Mouse (Mus musculus) kidney, postnatal 36 days (tissue): ENCODE data around the gene Slc1a1.

Experiments used
- DNase-seq, 2 experiments: peaks; one replicate each; pipeline ENCODE4 v3.0.0; 2021 to 2022; ENCODE audit warnings: mixed read lengths in 2 of 2

The Slc1a1 gene

GRCm38 (mm10) chr19:28834798-28835499 lies at the start of gene Slc1a1:
Gene Slc1a1 (plus strand): TSS chr19:28835049.
- peak; percentile 70 to 89 for DNase-seq

DNA sequence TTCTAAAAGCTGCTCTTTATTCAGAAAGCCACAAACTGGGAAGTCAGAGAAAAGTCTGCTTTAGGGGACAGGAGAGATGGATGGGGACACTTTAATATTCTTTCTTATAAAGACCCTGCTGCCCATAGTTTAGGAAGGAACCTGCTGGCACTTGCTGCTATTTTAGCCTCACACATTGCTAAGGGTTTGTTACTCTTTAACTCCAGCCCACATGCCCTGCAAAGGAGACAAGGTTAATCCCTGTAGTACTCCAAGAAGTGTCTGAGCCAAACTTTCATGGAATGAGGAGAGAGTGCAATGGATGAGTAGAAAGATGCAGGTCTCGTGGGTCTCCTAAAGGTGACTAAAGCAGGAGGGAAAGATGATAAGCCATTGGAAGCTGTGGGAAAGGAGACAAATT lies 44.7 kb upstream of the Slc1a1 start:
- peak; percentile 34 to 66 for DNase-seq

- DNase-seq: no peak
These were observed 41.5 kb upstream of the Slc1a1 start for GRCm38 (mm10) chr19:28793307-28793706.

- DNase-seq: no peak
These were observed 38.6 kb upstream of the Slc1a1 start for GRCm38 (mm10) chr19:28796146-28796848.

DNA sequence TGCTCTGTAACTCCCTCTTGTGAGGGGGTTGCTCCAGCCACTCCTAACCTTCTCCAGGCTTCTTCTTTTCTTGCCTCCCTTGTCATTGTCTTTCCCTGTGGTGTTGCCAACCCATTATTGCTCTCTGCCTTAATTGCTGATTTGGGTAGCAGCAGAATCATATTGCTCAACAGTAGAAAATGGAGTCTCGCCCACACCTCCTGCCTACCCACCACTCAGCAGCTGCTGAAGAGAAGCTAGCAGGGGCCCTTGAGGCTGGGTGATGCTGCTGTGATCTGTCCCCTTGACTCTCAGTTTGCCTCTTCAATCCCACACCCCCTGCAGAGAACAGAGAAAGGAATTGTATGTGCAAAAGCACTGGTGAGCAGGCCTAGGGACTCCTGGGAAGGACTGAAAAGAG lies 37.9 kb upstream of the Slc1a1 start:
- no peak for DNase-seq

- DNase-seq: no peak
These were observed 37.2 kb upstream of the Slc1a1 start for GRCm38 (mm10) chr19:28797611-28798010.

GRCm38 (mm10) chr19:28800448-28800847 lies 34.4 kb upstream of the Slc1a1 start:
- no peak for DNase-seq

GRCm38 (mm10) chr19:28806276-28806675 lies 28.6 kb upstream of the Slc1a1 start:
- DNase-seq: no peak

- no peak for DNase-seq
These were observed 27.9 kb upstream of the Slc1a1 start for GRCm38 (mm10) chr19:28806821-28807496.

GRCm38 (mm10) chr19:28807497-28807871 lies 27.4 kb upstream of the Slc1a1 start:
- DNase-seq: no peak

DNA sequence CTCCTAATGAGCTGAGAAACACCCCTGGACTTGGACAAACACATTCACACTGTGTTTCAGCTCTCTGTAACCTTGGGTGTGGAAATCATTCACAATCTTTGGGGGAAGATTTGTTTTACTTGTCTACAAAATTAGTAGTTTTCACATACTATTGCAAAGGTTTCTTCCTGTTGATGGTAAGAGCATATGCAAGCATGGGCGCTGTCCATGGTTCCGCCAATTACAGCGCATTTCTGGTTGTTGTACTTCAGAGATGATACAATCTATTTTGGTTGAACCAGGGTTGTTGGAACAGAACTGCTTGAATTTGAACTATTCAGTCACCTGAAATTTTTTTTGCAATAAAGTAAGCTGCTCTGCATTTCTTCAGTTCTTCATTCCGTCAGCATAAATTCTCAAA lies 16.6 kb upstream of the Slc1a1 start:
- peak in 1 of 2 experiments; percentile 42 for DNase-seq

DNA sequence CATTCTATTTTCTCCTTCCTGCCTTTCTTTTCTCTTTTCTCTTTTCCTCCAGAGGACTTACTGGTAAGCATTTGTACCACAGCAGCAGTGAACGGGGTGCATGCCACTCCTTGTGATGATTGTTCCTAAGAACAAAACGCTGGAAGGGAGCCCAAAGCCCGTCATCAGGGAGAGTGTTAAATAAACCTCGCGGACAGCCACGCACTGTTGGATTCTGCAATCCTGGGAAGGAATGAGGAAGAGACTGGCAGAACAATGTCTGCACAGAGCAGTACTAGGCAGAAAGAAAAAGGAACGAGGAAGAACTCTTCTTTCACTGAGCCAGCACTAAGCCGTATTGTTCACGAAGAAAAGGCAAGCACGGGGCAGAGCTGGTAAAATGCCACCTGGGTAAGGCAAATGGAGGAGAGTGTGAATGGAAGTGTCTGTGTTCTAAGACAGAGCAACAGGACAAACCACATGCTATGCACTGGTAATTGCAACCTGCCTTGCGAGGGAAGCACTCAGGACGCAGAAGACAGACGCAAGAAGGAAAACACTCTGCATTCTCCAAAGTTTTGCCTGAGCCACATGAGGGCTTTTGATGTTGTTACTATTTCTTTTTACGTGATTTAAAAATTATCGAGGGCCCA lies 7.0 kb upstream of the Slc1a1 start:
- DNase-seq: peak; percentile 18 to 41

GRCm38 (mm10) chr19:28831324-28831723 lies 3.5 kb upstream of the Slc1a1 start:
- no peak for DNase-seq

GRCm38 (mm10) chr19:28832605-28833004 lies 2.2 kb upstream of the Slc1a1 start:
- DNase-seq: peak in 1 of 2 experiments; percentile 12

GRCm38 (mm10) chr19:28834388-28834787 lies 461 bp upstream of the Slc1a1 start:
- DNase-seq: peak; percentile 65 to 72

GRCm38 (mm10) chr19:28835500-28835864 lies 633 bp downstream of the Slc1a1 start:
- peak in 1 of 2 experiments; percentile 26 for DNase-seq

DNA sequence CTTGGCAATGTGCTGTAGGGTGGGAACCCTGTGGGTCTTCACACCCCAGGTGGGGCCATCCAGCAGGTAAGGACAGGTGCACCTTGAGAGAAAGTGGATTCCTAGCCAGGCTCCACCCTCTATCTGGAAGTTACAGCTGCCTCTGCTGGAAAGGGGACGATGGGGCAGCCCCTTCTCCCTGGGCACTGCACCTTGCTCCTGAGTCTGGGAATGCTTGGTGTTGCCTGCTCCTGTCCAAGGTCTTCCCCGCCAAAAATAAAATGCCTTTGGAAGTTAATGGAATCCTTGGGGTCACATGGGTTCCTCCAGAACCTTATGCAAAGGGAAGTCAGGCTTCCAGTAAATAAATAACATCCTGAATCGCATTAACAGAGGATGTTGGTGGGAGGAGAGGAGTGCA lies 1.3 kb downstream of the Slc1a1 start:
- peak; percentile 67 to 87 for DNase-seq

- peak; percentile 74 to 87 for DNase-seq
These were observed 2.0 kb downstream of the Slc1a1 start for GRCm38 (mm10) chr19:28836651-28837410.

GRCm38 (mm10) chr19:28838796-28839195 lies 3.9 kb downstream of the Slc1a1 start:
- no peak for DNase-seq

- DNase-seq: peak; percentile 45 to 75
These were observed 10.3 kb downstream of the Slc1a1 start for GRCm38 (mm10) chr19:28844946-28845710.

DNA sequence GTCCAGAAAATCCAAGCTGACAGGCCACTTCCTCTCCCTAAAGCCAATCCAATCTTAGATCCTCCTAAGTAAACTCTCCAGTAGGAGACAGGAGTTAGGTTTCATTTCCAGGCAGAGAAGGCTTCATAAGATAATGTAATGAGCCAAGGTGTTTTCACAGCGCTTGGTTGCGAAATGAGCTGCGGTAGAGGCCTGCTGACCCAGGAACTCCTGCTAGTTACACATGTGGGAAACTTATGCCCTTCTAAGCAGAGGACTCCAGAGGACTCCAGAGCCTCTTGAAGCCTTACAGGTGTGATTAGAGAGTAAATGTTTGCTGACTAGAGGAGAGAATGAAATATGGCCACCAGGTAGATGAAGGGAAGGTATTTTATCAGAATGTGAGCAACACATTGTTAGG lies 15.7 kb downstream of the Slc1a1 start:
- DNase-seq: no peak

- peak; percentile 41 to 56 for DNase-seq
These were observed 17.2 kb downstream of the Slc1a1 start for GRCm38 (mm10) chr19:28852001-28852400.
